Mouse (Mus musculus) ES-E14 (cell line): Measurements from ENCODE around the gene Cyp4a12a.
"Not testable (repeated sequence)": the region's sequence is repeated elsewhere in the genome, so short reads cannot be mapped to it uniquely, and the experiment has no call there.

Experiments used
- CHD2 ChIP-seq: IDR thresholded peaks from 2 replicates; pipeline ENCODE4 v1.6.1; 2014; ENCODE audit warnings: mild to moderate bottlenecking, low read depth, low read length, inconsistent platforms
- HCFC1 ChIP-seq: IDR thresholded peaks from 2 replicates; pipeline ENCODE4 v1.6.1; 2012; ENCODE audit warnings: low read length, inconsistent platforms, borderline replicate concordance; ENCODE audit not compliant: insufficient read depth
- ZNF384 ChIP-seq: IDR thresholded peaks from 2 replicates; pipeline ENCODE4 v1.6.1; 2012; ENCODE audit warnings: low read depth, low read length, inconsistent platforms

DNA sequence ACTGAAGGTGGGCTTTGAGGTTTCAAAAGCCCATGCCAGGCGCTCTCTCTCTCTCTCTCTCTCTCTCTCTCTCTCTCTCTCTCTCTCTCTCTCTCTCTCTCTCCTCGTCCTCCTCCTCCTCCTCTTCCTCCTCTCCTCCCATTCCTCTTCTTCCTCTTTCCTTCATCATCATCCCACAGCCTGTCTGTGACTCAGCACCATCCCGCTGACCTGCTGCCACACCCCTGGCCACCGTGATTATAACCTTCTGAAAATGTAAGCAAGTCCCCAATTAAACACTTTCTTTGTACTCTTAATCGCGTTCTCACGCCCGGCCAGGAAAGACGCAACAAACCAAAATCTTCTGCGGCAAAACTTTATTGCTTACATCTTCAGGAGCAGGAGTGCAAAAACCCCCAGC lies 18.1 kb upstream of the Cyp4a12a start:
- not testable (repeated sequence) for TF ChIP-seq CHD2, HCFC1, ZNF384
